Mouse (Mus musculus): ENCODE results near the gene Cox17. TPM values are rescaled to one million over a fixed set of nuclear protein-coding genes. Genes with fewer than 3 reads are reported as not detected.
"Not testable (repeated sequence)": the region's sequence is repeated elsewhere in the genome, so short reads cannot be mapped to it uniquely, and the experiment has no call there.

The Cox17 gene
- polyA plus RNA-seq, 1 experiment: 115 TPM

- TF ChIP-seq POLR2A (IDR thresholded peaks at IDR 0.05; ENCODE audit: borderline replicate concordance, low read depth, low read length) (no peak), CTCF (IDR thresholded peaks at IDR 0.05; ENCODE audit: low read depth, low read length) (no peak)
- Histone ChIP-seq H3K4me1 (ENCODE audit: control insufficient read depth, insufficient read depth, low read length) (no peaks in the 10 kb centered on the region), H3K27ac (ENCODE audit: insufficient read depth, low read depth, low read length) (no peak overlapping the region), H3K4me3 (ENCODE audit: insufficient read depth, low read length) (no peak overlapping the region)
Observed at GRCm38 (mm10) chr16:38319087-38319486, 27.7 kb upstream of the Cox17 start.

- no peak overlapping the region for H3K4me3 ChIP-seq (ENCODE audit: insufficient read depth, low read length)
- TF ChIP-seq POLR2A (IDR thresholded peaks at IDR 0.05; ENCODE audit: borderline replicate concordance, low read depth, low read length) (no peak), CTCF (IDR thresholded peaks at IDR 0.05; ENCODE audit: low read depth, low read length) (0 out of 2 replicates have a peak, but pooled peaks have one; percentile 24)
- H3K27ac ChIP-seq (ENCODE audit: insufficient read depth, low read depth, low read length): no peak overlapping the region
- no peaks in the 10 kb centered on the region for H3K4me1 ChIP-seq (ENCODE audit: control insufficient read depth, insufficient read depth, low read length)
Observed at GRCm38 (mm10) chr16:38321452-38321935, 25.3 kb upstream of the Cox17 start.

GRCm38 (mm10) chr16:38324311-38324710 lies 22.5 kb upstream of the Cox17 start:
- Histone ChIP-seq H3K4me3 (ENCODE audit: insufficient read depth, low read length) (no peak overlapping the region), H3K4me1 (ENCODE audit: control insufficient read depth, insufficient read depth, low read length) (no peaks in the 10 kb centered on the region), H3K27ac (ENCODE audit: insufficient read depth, low read depth, low read length) (no peak overlapping the region)
- no peak for TF ChIP-seq POLR2A (IDR thresholded peaks at IDR 0.05; ENCODE audit: borderline replicate concordance, low read depth, low read length)
- no peak for TF ChIP-seq CTCF (IDR thresholded peaks at IDR 0.05; ENCODE audit: low read depth, low read length)

- Histone ChIP-seq H3K4me1 (ENCODE audit: control insufficient read depth, insufficient read depth, low read length) (no peaks in the 10 kb centered on the region), H3K27ac (ENCODE audit: insufficient read depth, low read depth, low read length) (no peak overlapping the region), H3K4me3 (ENCODE audit: insufficient read depth, low read length) (no peak overlapping the region)
- TF ChIP-seq CTCF (IDR thresholded peaks at IDR 0.05; ENCODE audit: low read depth, low read length) (no peak), POLR2A (IDR thresholded peaks at IDR 0.05; ENCODE audit: borderline replicate concordance, low read depth, low read length) (no peak)
Observed at GRCm38 (mm10) chr16:38326778-38327397, 19.9 kb upstream of the Cox17 start.

GRCm38 (mm10) chr16:38329340-38329739 lies 17.5 kb upstream of the Cox17 start:
- H3K4me3 ChIP-seq (ENCODE audit: insufficient read depth, low read length): no peak overlapping the region
- TF ChIP-seq POLR2A (IDR thresholded peaks at IDR 0.05; ENCODE audit: borderline replicate concordance, low read depth, low read length) (no peak), CTCF (IDR thresholded peaks at IDR 0.05; ENCODE audit: low read depth, low read length) (peak; percentile 28; the same call in 1 of the 2 replicates)

GRCm38 (mm10) chr16:38334431-38334830 lies 12.4 kb upstream of the Cox17 start:
- no peak for TF ChIP-seq POLR2A (IDR thresholded peaks at IDR 0.05; ENCODE audit: borderline replicate concordance, low read depth, low read length)
- no peak overlapping the region for H3K27ac ChIP-seq (ENCODE audit: insufficient read depth, low read depth, low read length)
- no peak overlapping the region for H3K4me3 ChIP-seq (ENCODE audit: insufficient read depth, low read length)
- no peaks in the 10 kb centered on the region for H3K4me1 ChIP-seq (ENCODE audit: control insufficient read depth, insufficient read depth, low read length)

More at GRCm38 (mm10) chr16:38329340-38329739, 17.5 kb upstream of the Cox17 start:
- Histone ChIP-seq H3K27ac (ENCODE audit: insufficient read depth, low read depth, low read length) (no peak overlapping the region), H3K4me1 (ENCODE audit: control insufficient read depth, insufficient read depth, low read length) (no peaks in the 10 kb centered on the region)

GRCm38 (mm10) chr16:38338077-38338476 lies 8.7 kb upstream of the Cox17 start:
- not testable (repeated sequence) for H3K27ac ChIP-seq (ENCODE audit: insufficient read depth, low read depth, low read length); H3K4me1 ChIP-seq (ENCODE audit: control insufficient read depth, insufficient read depth, low read length); H3K4me3 ChIP-seq (ENCODE audit: insufficient read depth, low read length)

GRCm38 (mm10) chr16:38341396-38342324 lies 5.1 kb upstream of the Cox17 start, which contains the start of gene Maats1:
Gene Maats1, minus strand, starts transcription at chr16:38342143.
- Histone ChIP-seq H3K4me3 (ENCODE audit: insufficient read depth, low read length) (peak within 1 kb of the TSS; percentile 3; the same call in 1 of the 2 replicates), H3K27ac (ENCODE audit: insufficient read depth, low read depth, low read length) (no peak within 1 kb of the TSS), H3K4me1 (ENCODE audit: control insufficient read depth, insufficient read depth, low read length) (peaks cover 4% of the 10 kb centered on the region)
- TF ChIP-seq POLR2A (IDR thresholded peaks at IDR 0.05; ENCODE audit: borderline replicate concordance, low read depth, low read length) (no peak), CTCF (IDR thresholded peaks at IDR 0.05; ENCODE audit: low read depth, low read length) (no peak)

GRCm38 (mm10) chr16:38344941-38345725 lies 1.7 kb upstream of the Cox17 start:
- H3K4me3 ChIP-seq (ENCODE audit: insufficient read depth, low read length): no peak overlapping the region
- TF ChIP-seq POLR2A (IDR thresholded peaks at IDR 0.05; ENCODE audit: borderline replicate concordance, low read depth, low read length): no peak
- H3K27ac ChIP-seq (ENCODE audit: insufficient read depth, low read depth, low read length): no peak overlapping the region
- peaks cover 7% of the 10 kb centered on the region for H3K4me1 ChIP-seq (ENCODE audit: control insufficient read depth, insufficient read depth, low read length)

Measured in bone marrow macrophage, adult 2 months (primary cell).